Mouse (Mus musculus): ENCODE results near the gene Lamb2.

The Lamb2 gene

DNA sequence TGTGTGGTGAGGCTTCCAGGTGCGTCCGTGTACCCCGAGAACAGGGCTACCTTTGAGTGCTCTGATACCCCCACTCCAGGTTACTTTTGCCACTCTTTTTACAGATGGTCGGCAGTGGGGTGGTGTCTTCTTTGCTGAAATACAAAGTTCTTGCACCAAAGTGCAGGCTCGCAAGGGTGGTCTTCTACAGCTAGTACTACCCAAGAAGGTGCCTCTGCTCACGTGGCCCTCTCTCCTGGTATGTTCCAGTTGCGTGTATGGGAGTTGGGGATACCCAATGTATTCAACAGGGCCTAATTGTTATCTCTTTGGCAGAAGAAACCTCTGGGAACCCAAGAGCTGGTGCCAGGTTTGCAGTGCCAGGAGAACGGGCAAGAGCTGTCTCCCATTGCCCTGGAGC lies 13.7 kb downstream of the Lamb2 start:
- DNase-seq: no peak

DNA sequence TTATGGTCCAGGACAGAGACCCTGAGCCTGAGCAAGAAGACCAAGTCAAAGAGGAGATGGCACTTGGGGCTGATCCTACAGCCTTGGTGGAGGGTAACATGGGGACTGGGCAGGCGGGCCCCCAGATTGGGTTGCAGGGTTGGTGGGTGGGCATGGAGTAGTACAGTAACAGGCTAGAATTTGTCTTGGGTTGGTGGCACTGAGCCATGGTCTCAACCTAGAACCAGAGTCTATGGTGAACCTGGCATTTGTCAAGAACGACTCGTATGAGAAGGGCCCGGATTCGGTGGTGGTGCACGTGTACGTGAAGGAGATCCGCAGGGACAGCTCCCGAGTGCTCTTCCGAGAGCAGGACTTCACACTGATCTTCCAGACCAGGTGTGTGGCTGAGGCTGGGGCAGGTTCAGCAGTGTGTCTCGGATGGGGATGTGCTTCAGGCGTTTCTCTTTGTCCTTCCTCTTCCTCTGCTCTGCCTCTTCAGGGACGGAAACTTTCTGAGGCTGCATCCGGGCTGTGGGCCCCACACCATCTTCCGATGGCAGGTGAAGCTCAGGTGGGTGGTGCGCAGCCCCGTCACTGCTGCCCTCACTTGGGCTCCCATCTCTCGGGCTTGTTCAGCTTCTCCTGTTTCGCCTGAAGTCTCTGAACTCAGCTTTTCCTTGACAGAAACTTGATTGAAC lies 14.8 kb downstream of the Lamb2 start:
- DNase-seq: no peak

DNA sequence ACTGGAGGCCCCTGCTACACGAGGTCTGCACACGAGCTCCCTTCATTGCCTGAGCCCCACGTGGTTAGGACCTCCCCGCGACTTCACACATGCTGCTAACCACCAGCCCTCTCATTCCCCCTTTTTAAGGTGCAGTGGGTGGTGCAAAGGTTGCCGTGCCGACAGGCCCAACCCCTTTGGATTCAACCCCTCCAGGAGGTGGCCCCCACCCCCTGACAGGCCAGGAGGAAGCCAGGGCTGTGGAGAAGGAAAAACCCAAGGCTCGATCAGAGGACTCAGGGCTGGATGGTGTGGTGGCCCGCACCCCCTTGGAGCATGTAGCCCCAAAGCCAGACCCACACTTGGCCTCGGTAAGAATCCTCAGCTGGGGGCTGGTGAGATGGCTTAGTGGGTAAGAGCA lies 15.4 kb downstream of the Lamb2 start:
- DNase-seq: no peak

DNA sequence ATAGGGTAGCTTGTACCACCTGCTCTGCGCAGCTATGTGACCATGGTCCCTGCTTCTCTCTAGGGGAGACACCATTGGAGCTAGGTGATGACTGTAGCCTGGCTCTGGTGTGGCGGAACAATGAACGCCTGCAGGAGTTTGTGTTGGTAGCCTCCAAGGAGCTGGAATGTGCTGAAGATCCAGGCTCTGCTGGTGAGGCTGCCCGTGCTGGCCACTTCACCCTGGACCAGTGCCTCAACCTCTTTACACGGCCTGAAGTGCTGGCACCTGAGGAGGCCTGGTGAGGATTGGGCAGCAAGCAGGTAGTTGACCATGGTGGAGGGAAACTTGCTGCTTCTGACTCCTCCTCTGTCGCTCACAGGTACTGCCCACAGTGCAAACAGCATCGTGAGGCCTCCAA lies 19.7 kb downstream of the Lamb2 start:
- no peak for DNase-seq

DNA sequence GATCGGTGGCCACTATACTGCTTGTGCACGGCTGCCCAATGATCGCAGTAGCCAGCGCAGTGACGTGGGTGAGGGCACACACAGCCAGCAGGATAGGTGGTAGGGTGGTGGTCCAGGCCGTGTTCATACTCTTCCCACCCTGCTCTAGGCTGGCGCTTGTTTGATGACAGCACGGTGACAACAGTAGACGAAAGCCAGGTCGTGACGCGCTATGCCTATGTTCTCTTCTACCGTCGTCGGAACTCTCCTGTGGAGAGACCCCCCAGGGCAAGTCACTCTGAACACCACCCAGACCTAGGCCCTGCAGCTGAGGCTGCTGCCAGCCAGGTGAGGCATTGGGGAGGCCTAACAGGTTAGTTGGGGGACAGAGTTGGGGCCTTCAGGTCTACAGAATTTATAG lies 20.4 kb downstream of the Lamb2 start:
- DNase-seq: no peak

DNA sequence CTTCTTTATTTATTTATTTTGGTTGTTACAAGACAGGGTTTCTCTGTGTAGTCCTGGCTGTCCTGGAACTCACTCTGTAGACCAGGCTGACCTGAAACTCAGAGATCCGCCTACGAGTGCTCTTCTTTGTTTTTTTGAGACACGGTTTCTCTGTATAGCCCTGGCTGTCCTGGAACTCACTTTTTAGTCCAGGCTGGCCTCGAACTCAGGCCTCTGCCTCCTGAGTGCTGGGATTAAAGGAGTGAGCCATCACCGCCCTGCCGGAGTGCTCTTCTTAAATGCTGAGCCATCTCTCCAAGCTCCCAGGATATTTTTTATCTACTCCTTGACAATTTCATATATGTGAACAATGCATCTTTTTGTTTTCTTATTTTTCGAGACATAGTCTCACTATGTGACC lies 27.4 kb downstream of the Lamb2 start:
- DNase-seq: no peak

DNA sequence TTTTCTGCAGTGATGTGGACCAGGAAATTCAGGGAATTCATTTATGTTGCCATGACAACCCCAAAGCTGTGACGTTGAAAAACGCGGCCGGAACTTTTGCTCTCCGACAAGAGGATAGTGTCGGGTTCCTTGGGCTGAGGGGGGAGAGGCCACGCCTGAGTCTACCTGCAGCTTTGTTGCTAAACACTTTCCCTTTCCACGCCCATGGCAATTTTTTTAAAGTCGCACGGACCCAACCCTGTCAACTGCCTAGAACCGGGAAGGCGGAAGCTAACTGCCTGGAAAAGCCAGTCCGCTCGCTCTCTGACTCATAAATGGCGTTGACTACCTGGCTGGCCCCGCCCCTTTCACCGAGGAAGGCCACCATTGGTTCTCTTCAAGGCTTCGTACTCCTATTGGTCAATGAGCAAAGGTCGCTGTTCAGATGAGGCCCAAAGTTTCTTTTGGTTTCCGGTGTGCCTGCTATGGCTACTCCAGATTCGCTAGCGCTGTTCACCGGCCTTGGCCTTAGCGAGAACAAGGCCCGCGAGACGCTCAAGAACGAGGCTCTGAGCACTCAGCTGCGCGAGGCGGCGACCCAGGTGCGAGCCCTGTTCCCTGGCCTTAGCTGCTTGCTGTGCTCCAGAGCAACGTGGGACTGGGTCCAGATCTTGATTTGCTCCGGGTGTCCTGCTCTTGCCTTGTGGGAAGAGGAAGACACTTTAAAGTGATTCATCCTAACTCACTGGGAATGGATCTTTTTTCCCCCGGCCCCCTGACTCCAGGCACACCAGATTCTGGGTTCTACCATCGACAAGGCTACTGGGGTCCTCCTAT lies 28.3 kb downstream of the Lamb2 start, which contains the start of gene Qars:
Gene Qars, plus strand, starts transcription at position 88 of the 816 bp plus-strand sequence.
- DNase-seq: peak; percentile 97 to 98

DNA sequence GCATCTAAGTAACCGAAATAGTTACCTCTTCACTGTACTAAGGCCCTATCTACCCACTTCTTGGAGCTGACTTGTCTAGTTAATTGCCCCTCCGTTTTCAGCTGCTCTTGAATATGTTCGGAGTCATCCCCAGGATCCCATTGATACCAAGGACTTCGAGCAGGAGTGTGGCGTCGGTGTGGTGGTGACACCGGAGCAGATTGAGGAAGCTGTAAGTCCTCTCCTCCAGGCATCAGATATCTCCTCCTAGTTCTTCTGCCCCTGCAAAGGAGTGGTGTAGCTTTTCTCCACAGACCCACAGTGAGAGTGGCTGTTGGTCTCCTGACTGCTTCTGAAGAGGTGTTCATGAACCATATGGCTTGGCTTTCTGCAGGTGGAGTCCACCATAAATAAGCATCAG lies 29.2 kb downstream of the Lamb2 start:
- DNase-seq: no peak

DNA sequence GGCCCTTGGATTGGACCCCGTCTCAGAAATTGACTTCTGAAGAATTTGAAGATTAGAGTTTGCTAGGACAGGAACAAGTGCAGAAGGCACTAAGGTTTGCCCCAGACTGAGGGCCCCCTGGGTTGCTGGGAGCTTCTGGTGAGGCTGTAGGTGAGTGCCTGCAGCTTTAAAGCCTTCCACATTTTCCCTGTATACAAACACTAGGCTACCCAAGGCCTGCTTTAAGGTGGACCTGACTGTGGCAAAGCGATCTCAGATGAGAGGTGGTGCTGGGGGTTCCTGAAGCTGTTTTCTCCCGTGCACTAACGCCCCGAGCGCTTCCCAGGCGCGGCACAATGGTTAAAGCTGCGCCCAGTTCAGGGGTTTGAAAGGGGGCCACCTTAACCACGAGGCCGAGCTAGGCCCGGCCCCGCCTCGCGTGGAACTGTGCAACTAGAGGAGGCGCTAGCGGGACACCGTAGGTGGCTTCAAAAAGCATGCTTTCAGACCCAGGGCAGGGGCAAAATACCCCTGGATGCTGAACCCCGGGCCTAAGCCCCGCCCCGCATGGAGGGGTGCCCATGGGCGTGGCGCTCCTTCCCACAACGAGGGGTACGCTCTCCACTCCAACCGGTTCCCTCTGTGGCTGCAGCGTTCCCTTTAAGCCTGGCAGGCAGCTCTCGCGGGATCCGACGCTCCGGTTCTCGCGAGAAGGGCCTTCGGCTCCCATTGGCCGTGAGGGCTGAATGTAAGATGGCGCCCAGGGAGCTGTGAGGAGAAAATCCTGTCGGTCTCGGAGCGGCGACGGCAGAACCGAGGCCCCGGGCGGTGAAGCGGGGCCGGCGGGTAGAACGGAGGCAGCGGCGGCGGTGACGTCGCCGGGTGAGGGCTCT lies 37.1 kb downstream of the Lamb2 start, which contains the start of gene Qrich1:
Gene Qrich1, plus strand, starts transcription at position 427 of the 872 bp plus-strand sequence.
- DNase-seq: peak; percentile 95 to 96

DNA sequence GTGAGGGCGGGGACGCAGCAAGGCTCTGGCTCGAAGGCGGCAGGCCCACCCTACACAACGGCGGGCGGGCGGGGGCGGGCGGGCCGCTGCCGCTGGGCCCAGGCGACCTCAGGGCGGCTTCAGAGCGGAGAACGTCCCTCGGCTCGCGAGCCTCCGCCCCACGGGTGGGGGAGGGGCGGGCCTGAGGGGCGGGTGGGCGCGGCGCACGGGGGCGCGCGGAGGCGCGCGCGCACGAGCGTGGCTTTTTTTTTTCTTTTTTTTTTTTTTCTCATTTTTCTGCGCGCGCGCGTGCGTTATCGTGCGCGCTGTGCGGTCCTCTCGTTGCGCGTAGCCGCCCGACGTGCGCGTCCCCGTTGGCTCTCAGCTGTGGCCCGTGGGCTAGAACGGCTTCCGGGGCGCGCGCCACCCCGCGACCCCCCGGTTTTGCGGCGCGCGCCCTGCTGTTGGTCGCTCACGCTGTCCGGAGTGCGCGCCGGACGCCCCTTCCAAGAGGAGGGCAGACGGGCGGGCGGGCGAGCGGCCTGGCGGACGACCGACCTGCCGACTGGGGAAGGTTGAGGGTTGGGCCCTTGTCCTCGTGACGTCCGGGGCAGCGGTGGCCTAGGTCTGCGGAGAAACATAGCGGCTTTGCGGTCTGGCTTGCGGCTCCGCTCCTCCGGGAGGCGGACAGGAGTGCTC lies 37.9 kb downstream of the Lamb2 start:
- DNase-seq: peak; percentile 72 to 78

DNA sequence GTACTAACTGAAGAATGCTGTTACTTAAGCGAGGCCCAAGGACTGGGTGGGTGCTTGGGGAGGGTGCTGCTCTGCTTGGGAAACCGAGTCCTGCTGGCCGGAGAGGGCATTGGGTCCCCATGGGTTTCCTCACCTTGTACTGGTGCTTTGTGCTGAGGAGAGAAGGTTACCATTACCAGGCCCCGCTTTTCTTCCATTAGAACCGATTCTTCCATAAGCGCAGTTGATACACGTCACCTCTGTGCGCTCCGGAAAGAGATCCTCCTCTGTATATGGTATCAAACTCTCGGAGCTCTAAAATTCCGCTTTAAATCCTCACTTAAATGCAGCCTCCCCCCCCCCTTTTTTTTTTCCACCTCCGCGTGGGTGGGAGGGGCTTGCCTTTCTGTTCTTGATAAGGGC lies 38.4 kb downstream of the Lamb2 start:
- no peak for DNase-seq

DNA sequence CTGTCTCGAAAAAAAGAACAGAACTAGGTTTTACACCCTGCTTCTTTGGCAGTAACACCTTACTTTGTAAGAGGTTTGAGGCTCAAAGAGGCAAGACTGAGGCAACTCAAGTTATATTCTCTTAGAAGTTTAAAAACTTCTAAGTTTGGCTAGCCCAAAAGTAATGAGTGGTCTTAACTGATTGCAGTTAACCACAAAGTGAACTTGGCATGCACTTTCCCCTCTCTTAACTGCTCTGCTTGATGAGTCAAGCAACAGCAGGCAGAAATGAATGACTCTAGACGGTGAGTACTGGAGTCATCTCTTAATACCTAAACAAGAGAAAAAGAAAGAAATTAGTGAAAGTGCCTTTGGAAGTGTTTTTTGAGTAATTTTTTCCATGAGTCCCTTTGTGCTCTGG lies 42.1 kb downstream of the Lamb2 start:
- no peak for DNase-seq

DNA sequence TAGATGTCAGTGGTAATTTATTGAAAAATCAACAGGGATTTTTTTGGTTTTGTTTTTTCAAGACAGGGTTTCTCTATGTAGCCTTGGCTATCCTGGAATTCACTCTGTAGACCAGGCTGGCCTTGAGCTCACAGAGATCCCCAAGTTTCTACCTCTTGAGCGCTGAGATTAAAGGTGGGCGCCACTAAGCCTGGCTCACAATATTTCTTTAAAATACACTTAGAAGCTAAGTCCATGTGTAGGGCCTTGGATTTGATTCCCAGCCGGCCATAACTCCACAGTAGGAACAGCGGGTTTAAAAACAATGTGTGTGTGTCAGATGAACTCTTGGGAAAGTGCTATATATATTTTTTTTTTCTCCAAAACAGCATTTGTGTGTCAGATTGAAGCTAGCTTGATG lies 43.8 kb downstream of the Lamb2 start:
- DNase-seq: no peak

DNA sequence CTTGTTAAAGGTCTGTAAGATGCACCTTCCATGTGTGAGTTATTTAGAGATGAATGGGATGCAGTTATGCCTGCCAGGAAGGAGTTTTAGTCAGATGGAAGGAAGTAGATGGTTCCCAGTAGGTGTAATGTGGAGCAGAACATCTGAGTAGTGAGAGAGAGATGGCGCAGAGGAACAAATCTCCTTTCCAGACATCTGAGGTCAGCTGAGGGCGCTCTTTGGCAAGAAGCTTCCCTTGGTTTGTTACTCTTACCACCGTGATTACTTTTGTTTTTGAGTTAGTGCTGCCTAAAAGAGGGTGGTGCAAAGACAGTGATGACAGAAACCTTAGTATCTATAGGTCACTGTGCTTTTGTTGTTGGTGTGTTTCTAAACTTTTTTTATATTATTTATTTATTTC lies 45.9 kb downstream of the Lamb2 start:
- DNase-seq: no peak

DNA sequence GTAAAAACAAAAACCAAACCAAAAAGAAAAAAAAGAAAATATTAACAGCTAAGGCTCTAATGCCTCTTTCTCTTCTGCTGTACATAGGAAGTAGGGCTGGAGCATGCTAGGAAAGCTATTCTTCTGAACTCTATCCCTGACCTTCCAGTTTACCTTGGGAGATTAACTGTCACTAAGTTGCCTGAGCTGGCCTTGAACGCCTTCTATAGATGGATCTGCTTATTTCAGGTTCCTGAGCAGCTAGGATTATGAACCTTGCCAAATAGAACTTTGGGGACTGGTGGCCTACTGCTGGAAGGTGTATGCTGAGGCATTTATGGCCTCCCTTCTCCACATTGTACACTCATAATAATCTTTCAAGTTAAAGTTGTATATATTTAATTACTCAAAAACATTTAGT lies 51.4 kb downstream of the Lamb2 start:
- DNase-seq: no peak

DNA sequence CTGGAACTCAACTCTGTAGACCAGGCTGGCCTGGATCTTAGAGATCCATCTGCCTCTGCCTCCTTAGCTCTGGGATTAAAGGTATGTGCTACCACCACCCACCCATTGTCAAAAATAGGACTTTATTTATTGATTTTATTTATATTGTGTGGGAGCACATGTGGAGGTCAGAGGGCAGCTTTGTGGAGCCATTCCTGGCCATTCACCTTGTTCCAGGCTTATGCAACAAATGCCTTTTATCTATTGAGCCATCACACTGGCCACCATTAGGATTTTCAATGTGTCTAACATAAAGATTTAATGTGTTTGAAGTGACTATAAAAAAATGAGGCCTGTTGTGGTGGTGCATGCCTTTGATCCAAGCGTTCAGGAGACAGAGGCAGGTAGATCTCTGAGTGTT lies 52.0 kb downstream of the Lamb2 start:
- DNase-seq: no peak
